Mouse (Mus musculus) CH12.LX (cell line): ENCODE results near the gene Cd59b.

Experiments used
- CHD1 ChIP-seq: IDR thresholded peaks from 2 replicates; pipeline ENCODE4 v1.6.1; 2012; ENCODE audit warnings: low read depth, low read length, improper control_type of control experiment, inconsistent platforms
- CTCF ChIP-seq, 2 experiments: IDR thresholded peaks in 1 of 2; conservative IDR thresholded peaks in 1 of 2; 2 replicates each; pipeline ENCODE4 v1.5.1; 2011 to 2012; ENCODE audit warnings: low read depth in 2 of 2, low read length in 2 of 2, improper control_type of control experiment in 1 of 2, inconsistent platforms in 1 of 2, mild to moderate bottlenecking in 1 of 2, moderate library complexity in 1 of 2
- EP300 ChIP-seq: IDR thresholded peaks from 2 replicates; pipeline ENCODE4 v1.6.1; 2011; ENCODE audit warnings: low read length, improper control_type of control experiment
- ETS1 ChIP-seq: conservative IDR thresholded peaks from 2 replicates; pipeline ENCODE4 v1.6.1; 2012; ENCODE audit warnings: low read depth, mild to moderate bottlenecking, inconsistent platforms, low read length, improper control_type of control experiment, moderate library complexity
- MAFK ChIP-seq: IDR thresholded peaks from 2 replicates; pipeline ENCODE4 v1.6.1; 2011; ENCODE audit warnings: low read length, improper control_type of control experiment; ENCODE audit not compliant: insufficient replicate concordance
- MAX ChIP-seq: IDR thresholded peaks from 2 replicates; pipeline ENCODE4 v1.6.1; 2011; ENCODE audit warnings: low read length, improper control_type of control experiment
- MAZ ChIP-seq: IDR thresholded peaks from 2 replicates; pipeline ENCODE4 v1.6.1; 2012; ENCODE audit warnings: low read depth, mild to moderate bottlenecking, inconsistent platforms, low read length, improper control_type of control experiment, moderate library complexity
- POLR2A ChIP-seq: IDR thresholded peaks from 2 replicates; pipeline ENCODE4 v1.6.1; 2011; ENCODE audit warnings: low read depth, mild to moderate bottlenecking, improper control_type of control experiment, low read length
- RAD21 ChIP-seq: IDR thresholded peaks from 2 replicates; pipeline ENCODE4 v1.6.1; 2011; ENCODE audit warnings: low read depth, mild to moderate bottlenecking, low read length, improper control_type of control experiment, moderate library complexity
- RCOR1 ChIP-seq: conservative IDR thresholded peaks from 2 replicates; pipeline ENCODE4 v1.6.1; 2012; ENCODE audit warnings: low read depth, mild to moderate bottlenecking, inconsistent platforms, low read length, improper control_type of control experiment
- USF1 ChIP-seq: IDR thresholded peaks from 2 replicates; pipeline ENCODE4 v1.6.1; 2014; ENCODE audit warnings: low read depth, mild to moderate bottlenecking, inconsistent platforms, low read length, improper control_type of control experiment
- USF2 ChIP-seq: conservative IDR thresholded peaks from 2 replicates; pipeline ENCODE4 v1.6.1; 2011; ENCODE audit warnings: low read depth, low read length, improper control_type of control experiment

DNA sequence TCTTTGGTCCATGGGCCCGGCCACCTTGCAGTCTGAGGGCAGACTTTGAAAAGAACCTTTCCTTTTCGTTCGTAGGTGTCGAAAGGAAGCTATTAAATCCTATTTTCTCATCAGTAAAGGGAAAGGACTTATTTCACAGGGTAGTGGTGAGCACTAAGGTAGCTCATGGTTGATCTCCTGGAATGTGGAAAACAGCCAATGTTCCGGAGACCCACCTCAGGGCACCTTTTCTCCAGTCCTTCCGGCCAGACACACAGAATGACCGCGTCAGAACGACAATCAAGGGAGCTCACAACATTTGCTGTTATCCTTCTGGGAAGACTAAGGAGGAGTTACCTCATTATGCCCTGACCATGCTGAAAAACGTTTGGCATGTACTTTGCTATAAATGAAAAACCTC lies 26.6 kb downstream of the Cd59b start:
- TF ChIP-seq EP300 (no peak), POLR2A (no peak), RAD21 (no peak), USF1 (no peak), USF2 (no peak), ETS1 (no peak), MAFK (no peak), CHD1 (no peak), MAZ (no peak), RCOR1 (no peak), CTCF (conservative IDR thresholded peaks at IDR 0.05 in 1 of 2, IDR thresholded peaks at IDR 0.05 in 1 of 2; ENCODE audit: low read depth in 2 of 2, low read length in 2 of 2) (no peak), MAX (no peak)
